In the genomic region with DNA sequence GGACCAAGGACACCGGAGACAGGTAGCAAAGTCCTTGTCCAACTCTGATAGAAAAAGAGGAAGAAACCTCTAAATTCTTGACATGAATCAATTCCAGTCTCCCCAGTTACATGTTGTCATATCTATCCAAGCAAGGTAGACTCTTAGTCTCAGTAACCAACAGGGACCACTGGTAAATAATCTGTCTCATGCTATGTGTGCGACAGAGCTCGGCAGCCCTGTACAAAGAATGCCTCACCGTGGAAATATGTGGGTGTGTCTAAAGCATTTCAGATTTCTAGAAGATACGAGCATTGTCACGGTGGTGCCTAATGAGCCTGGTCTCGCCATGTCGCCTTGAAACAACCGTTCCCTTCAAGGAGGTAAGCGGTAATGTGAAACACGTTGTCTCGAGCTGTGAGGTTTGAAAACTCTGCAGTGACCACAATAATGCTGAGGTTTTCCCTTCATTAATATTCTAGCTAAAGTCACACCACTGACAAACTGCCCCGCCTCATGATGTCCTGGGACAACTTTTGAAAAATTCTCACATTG, we compare ENCODE assay signal across 23 mouse cellular contexts.
DNase-seq lines count a peak whose midpoint lies in the region; ATAC-seq and TF ChIP-seq lines count a peak whose summit lies in the region.
"Had no signal": no experiment of that assay in that cellular context is flagged by ENCODE, and none has a peak within 500 bp of the region (broad histone marks: within the 10 kb centered on the region; RNA-seq: fewer than 3 reads in every experiment).

No protein-coding gene starts in this region.

- H3K79me2 ChIP-seq in heart, adult 2 months (replicated peaks; ENCODE audit: control insufficient read depth, insufficient read depth, low read length) = no peaks in the 10 kb centered on the region
- H3K79me2 ChIP-seq in MEL (ENCODE audit: control insufficient read depth, insufficient read depth, low read length, poor library complexity) = no peaks in the 10 kb centered on the region

- no peak for TF ChIP-seq EP300 in heart, adult 2 months (IDR thresholded peaks at IDR 0.05; ENCODE audit: insufficient read depth, low read depth, low read length)
- TF ChIP-seq EP300 in MEL (IDR thresholded peaks at IDR 0.05; ENCODE audit: low read depth in 1 of 2, low read length in 2 of 2) = peak; percentile 46 to 51; a peak in 3 of 4 replicates

- no peak overlapping the region for H3K4me2 ChIP-seq in embryonic facial prominence, embryonic 14.5 days (ENCODE audit: low read depth, low read length)
- H3K4me2 ChIP-seq: embryonic facial prominence, embryonic 13.5 days; forebrain, embryonic 13.5 days; forebrain, embryonic 15.5 days had no signal

- H3K4me1 ChIP-seq in embryonic facial prominence, embryonic 14.5 days (ENCODE audit: control insufficient read depth, insufficient read depth, low read length) = peaks cover 3% of the 10 kb centered on the region; the same call in 1 of the 2 replicates
- H3K4me1 ChIP-seq in embryonic facial prominence, embryonic 10.5 days = peaks cover 10% of the 10 kb centered on the region
- 0 out of 2 replicates have a peak, but pooled peaks cover under 1% of the 10 kb centered on the region for H3K4me1 ChIP-seq in heart, embryonic 10.5 days
- H3K4me1 ChIP-seq in heart, adult 2 months (ENCODE audit: control insufficient read depth, insufficient read depth, low read length) = no peaks in the 10 kb centered on the region
- peaks cover 0 to 14% of the 10 kb centered on the region in 2 experiments; a peak in 3 of 4 replicates for H3K4me1 ChIP-seq in MEL (ENCODE audit: control insufficient read depth in 1 of 2, insufficient read depth in 2 of 2, low read length in 2 of 2)
- H3K4me1 ChIP-seq: forebrain, embryonic 13.5 days; forebrain, embryonic 15.5 days had no signal

- CTCF ChIA-PET in Patski (lab: Charles Lee) = no interaction called here

- no peak overlapping the region for H3K27ac ChIP-seq in embryonic facial prominence, embryonic 14.5 days (replicated peaks; ENCODE audit: low read depth, low read length)
- H3K27ac ChIP-seq in embryonic facial prominence, embryonic 10.5 days (replicated peaks) = no peak overlapping the region
- H3K27ac ChIP-seq in heart, embryonic 10.5 days = no peak overlapping the region
- no peak overlapping the region for H3K27ac ChIP-seq in heart, adult 2 months
- H3K27ac ChIP-seq in MEL (ENCODE audit: control insufficient read depth, low read depth, low read length) = no peak overlapping the region
- H3K27ac ChIP-seq: forebrain, embryonic 13.5 days; forebrain, embryonic 15.5 days had no signal

- POLR2A ChIA-PET in Patski (lab: Charles Lee) = no interaction called here

- TF ChIP-seq POLR2A in heart, adult 2 months (IDR thresholded peaks at IDR 0.05; ENCODE audit: insufficient read depth, low read depth, low read length) = no peak
- no peak for TF ChIP-seq POLR2A in MEL (IDR thresholded peaks at IDR 0.05; ENCODE audit: control insufficient read depth in 1 of 2, insufficient read depth in 1 of 2, low read depth in 1 of 2, low read length in 2 of 2, poor library complexity in 1 of 2)

- intact Hi-C loops in heart, adult 2 months (cut with DNase I) = no loop called here

- 62% methylated on average over 13 of the region's 13 CpGs for WGBS in embryonic facial prominence, embryonic 14.5 days
- 85% methylated on average over 13 of the region's 13 CpGs for WGBS in embryonic facial prominence, embryonic 10.5 days
- WGBS in heart, embryonic 10.5 days = 84% methylated on average over 13 of the region's 13 CpGs
- 82% methylated on average over 13 of the region's 13 CpGs for WGBS in heart, adult 2 months

- peak; percentile 47 for DNase-seq in embryonic facial prominence, embryonic 14.5 days (ENCODE audit: low spot score)
- no peak for DNase-seq in embryonic facial prominence, embryonic 10.5 days (ENCODE audit: low spot score)
- peak; percentile 63 for DNase-seq in heart, embryonic 10.5 days (ENCODE audit: low spot score)
- DNase-seq in heart, adult 2 months = no peak
- DNase-seq in MEL (ENCODE audit: low read depth, low spot score) = peak; percentile 47
- DNase-seq in Patski (ENCODE audit: low read depth, low spot score) = no peak
- DNase-seq in frontal cortex, postnatal 36 days (ENCODE audit: low spot score in 2 of 2) = no peak
- DNase-seq: adrenal gland, adult 2 months; adrenal gland, postnatal 14 days; adrenal gland, postnatal 36 days; B cell, adult 2 months; cerebellum, adult 11-12 months; cerebellum, adult 2 months; cerebellum, adult 9-10 months; cerebellum, postnatal 10 days; cerebellum, postnatal 25 days; forebrain, postnatal 0 days had no signal

- no peaks in the 10 kb centered on the region for H3K36me3 ChIP-seq in embryonic facial prominence, embryonic 14.5 days (ENCODE audit: control insufficient read depth, insufficient read depth, low read length)
- H3K36me3 ChIP-seq in embryonic facial prominence, embryonic 10.5 days (replicated peaks) = no peaks in the 10 kb centered on the region
- no peaks in the 10 kb centered on the region for H3K36me3 ChIP-seq in heart, embryonic 10.5 days
- no peaks in the 10 kb centered on the region for H3K36me3 ChIP-seq in heart, adult 2 months (ENCODE audit: control insufficient read depth, insufficient read depth, low read length)
- peaks cover 0 to 13% of the 10 kb centered on the region in 2 experiments; a peak in 2 of 4 replicates for H3K36me3 ChIP-seq in MEL (ENCODE audit: control insufficient read depth in 1 of 2, insufficient read depth in 2 of 2, low read length in 2 of 2)
- H3K36me3 ChIP-seq: embryonic facial prominence, embryonic 13.5 days; forebrain, embryonic 15.5 days; G1E had no signal

- TF ChIP-seq RAD21 in MEL (IDR thresholded peaks at IDR 0.05; ENCODE audit: low read depth, low read length) = no peak

- in situ Hi-C loops in Patski (cut with MboI; ENCODE audit: low pct_unique_long_range_greater_than_20kb) = loop anchor here (25.0 kb wide), 1 partner anchor 775 kb away; no protein-coding TSS in a partner anchor

- no peak for TF ChIP-seq CTCF in heart, adult 2 months (IDR thresholded peaks at IDR 0.05)
- TF ChIP-seq CTCF in MEL (IDR thresholded peaks at IDR 0.05 in 2 of 3, conservative IDR thresholded peaks at IDR 0.05 in 1 of 3; ENCODE audit: control insufficient read depth in 1 of 3, insufficient read depth in 1 of 3, low read depth in 2 of 3, low read length in 3 of 3, poor library complexity in 1 of 3, severe bottlenecking in 1 of 3) (no peak), Patski (IDR thresholded peaks at IDR 0.05) (peak; percentile 7)

- H3K9ac ChIP-seq in embryonic facial prominence, embryonic 14.5 days (ENCODE audit: low read depth, low read length) = no peak overlapping the region
- H3K9ac ChIP-seq in heart, adult 2 months (ENCODE audit: low read depth, low read length) = no peak overlapping the region
- no peak overlapping the region for H3K9ac ChIP-seq in MEL (ENCODE audit: control insufficient read depth, low read depth, low read length, poor library complexity, severe bottlenecking)
- H3K9ac ChIP-seq: embryonic facial prominence, embryonic 13.5 days; forebrain, embryonic 13.5 days; forebrain, embryonic 15.5 days; forebrain, postnatal 0 days had no signal

- H3K4me3 ChIP-seq in embryonic facial prominence, embryonic 14.5 days (ENCODE audit: low read depth, low read length) = no peak overlapping the region
- H3K4me3 ChIP-seq in embryonic facial prominence, embryonic 10.5 days = no peak overlapping the region
- H3K4me3 ChIP-seq in heart, embryonic 10.5 days = no peak overlapping the region
- no peak overlapping the region for H3K4me3 ChIP-seq in heart, adult 2 months
- H3K4me3 ChIP-seq in MEL (ENCODE audit: control insufficient read depth in 1 of 2, insufficient read depth in 1 of 2, low read depth in 2 of 2, low read length in 2 of 2) = no peak overlapping the region
- H3K4me3 ChIP-seq: embryonic facial prominence, embryonic 13.5 days; forebrain, embryonic 13.5 days; forebrain, embryonic 15.5 days had no signal

- no peaks in the 10 kb centered on the region for H3K27me3 ChIP-seq in embryonic facial prominence, embryonic 14.5 days (replicated peaks; ENCODE audit: control insufficient read depth, insufficient read depth, low read length)
- no peaks in the 10 kb centered on the region for H3K27me3 ChIP-seq in embryonic facial prominence, embryonic 10.5 days (replicated peaks; ENCODE audit: low read depth, poor library complexity, severe bottlenecking)
- no peaks in the 10 kb centered on the region for H3K27me3 ChIP-seq in heart, embryonic 10.5 days (ENCODE audit: insufficient read depth, poor library complexity, severe bottlenecking)
- H3K27me3 ChIP-seq in heart, adult 2 months (ENCODE audit: control insufficient read depth, insufficient read depth, low read length) = no peaks in the 10 kb centered on the region
- H3K27me3 ChIP-seq in MEL (ENCODE audit: control insufficient read depth in 1 of 2, insufficient read depth in 2 of 2, low read length in 2 of 2) (no peaks in the 10 kb centered on the region), Patski (no peaks in the 10 kb centered on the region)
- H3K27me3 ChIP-seq: CH12.LX; embryonic facial prominence, embryonic 13.5 days; forebrain, embryonic 13.5 days; forebrain, embryonic 15.5 days had no signal

- no peak for ATAC-seq in embryonic facial prominence, embryonic 14.5 days (ENCODE audit: low read depth)
- peak; percentile 89 for ATAC-seq in Patski
- ATAC-seq: CD4-positive, CD25-positive, alpha-beta regulatory T cell, adult 4 months; forebrain, embryonic 13.5 days; forebrain, embryonic 15.5 days; forebrain, postnatal 0 days had no signal

- H3K9me3 ChIP-seq in embryonic facial prominence, embryonic 14.5 days (ENCODE audit: control insufficient read depth, low read length) = no peaks in the 10 kb centered on the region
- H3K9me3 ChIP-seq in embryonic facial prominence, embryonic 10.5 days = no peaks in the 10 kb centered on the region
- no peaks in the 10 kb centered on the region for H3K9me3 ChIP-seq in heart, embryonic 10.5 days
- no peaks in the 10 kb centered on the region for H3K9me3 ChIP-seq in MEL (replicated peaks; ENCODE audit: insufficient read depth, low read length)
- H3K9me3 ChIP-seq: embryonic facial prominence, embryonic 13.5 days; forebrain, embryonic 13.5 days; forebrain, embryonic 15.5 days; G1E had no signal

TF ChIP-seq in MEL, 35 proteins besides CTCF, POLR2A, EP300 and RAD21:
- TF ChIP-seq GATA1 (IDR thresholded peaks at IDR 0.05; ENCODE audit: low read depth, low read length) (peak; percentile 36; the same call in 1 of the 2 replicates), TAL1 (IDR thresholded peaks at IDR 0.05; ENCODE audit: low read length) (peak; percentile 45; the same call in 1 of the 2 replicates), RCOR1 (IDR thresholded peaks at IDR 0.05; ENCODE audit: low read depth, low read length) (peak; percentile 37; the same call in 1 of the 2 replicates), TCF12 (IDR thresholded peaks at IDR 0.05; ENCODE audit: low read depth, low read length) (peak; percentile 36; the same call in 1 of the 2 replicates), MAFK (IDR thresholded peaks at IDR 0.05; ENCODE audit: borderline replicate concordance, low read depth, low read length) (no peak)

Comparison
In these comparisons a context has a peak if more than half of its experiments do, and no peak if none do; other contexts are left out.
1. DNase-seq: peak in embryonic facial prominence, embryonic 14.5 days (single experiment), heart, embryonic 10.5 days (single experiment) and MEL (single experiment); none in embryonic facial prominence, embryonic 10.5 days (single experiment), heart, adult 2 months (0 of 2), Patski (single experiment) and frontal cortex, postnatal 36 days (0 of 2).